Mouse (Mus musculus): ENCODE measurements at regions not wholly inside any gene's neighbourhood (a gene's known extent, or its start where the extent isn't known, plus 50 kb on each side); places are given as distances from the start of the nearest gene placed in this dataset.

- TF ChIP-seq CHD2 (IDR thresholded peaks at IDR 0.05; ENCODE audit: low read depth, low read length) (no peak), ZNF384 (IDR thresholded peaks at IDR 0.05; ENCODE audit: low read depth, low read length) (no peak), HCFC1 (IDR thresholded peaks at IDR 0.05; ENCODE audit: borderline replicate concordance, insufficient read depth, low read length) (no peak), ZC3H11A (IDR thresholded peaks at IDR 0.05; ENCODE audit: borderline replicate concordance, low read depth, low read length) (no peak), MAFK (IDR thresholded peaks at IDR 0.05; ENCODE audit: insufficient read depth, low read depth, low read length) (no peak)
These were observed 108.6 kb downstream of the 1810013L24Rik start for GRCm38 (mm10) chr16:8938516-8938915.

Data from ES-E14 (cell line).